Mouse (Mus musculus) liver, embryonic 16.5 days (tissue): ENCODE measurements around the gene Tbc1d5. TPM values are rescaled to one million over a fixed set of nuclear protein-coding genes. Genes with fewer than 3 reads are reported as not detected.

Experiments used
- ATAC-seq: fragments of 200-750 bp; cut with Nextera tagmentation; 2 replicates; pipeline ENCODE4 v1.8.0; 2017; ENCODE audit warnings: low read depth, mild to moderate bottlenecking, moderate number of reproducible peaks, moderate library complexity
- H3K27ac ChIP-seq: fragments of 300-500 bp; sonication (generic); 2 replicates; pipeline ENCODE4 v1.5.1; 2014; ENCODE audit warnings: mild to moderate bottlenecking, low read length
- H3K27me3 ChIP-seq: fragments of 300-500 bp; sonication (generic); 2 replicates; pipeline ENCODE4 v1.6.1; 2014; ENCODE audit warnings: low read depth, low read length, mixed read lengths; ENCODE audit not compliant: control insufficient read depth, insufficient read depth
- H3K36me3 ChIP-seq: fragments of 300-500 bp; sonication (generic); 2 replicates; pipeline ENCODE4 v1.6.1; 2014; ENCODE audit warnings: mild to moderate bottlenecking; ENCODE audit not compliant: control insufficient read depth, insufficient read depth
- H3K4me1 ChIP-seq: fragments of 300-500 bp; sonication (generic); 2 replicates; pipeline ENCODE4 v1.6.1; 2014; ENCODE audit warnings: low read depth, low read length, mixed read lengths; ENCODE audit not compliant: control insufficient read depth
- H3K4me2 ChIP-seq: fragments of 300-500 bp; sonication (generic); 2 replicates; pipeline ENCODE4 v1.6.1; 2014; ENCODE audit warnings: low read depth, low read length, mixed read lengths
- H3K4me3 ChIP-seq: fragments of 300-500 bp; sonication (generic); 2 replicates; pipeline ENCODE4 v1.5.1; 2014; ENCODE audit warnings: low read depth, mild to moderate bottlenecking, low read length
- H3K9ac ChIP-seq: fragments of 300-500 bp; sonication (generic); 2 replicates; pipeline ENCODE4 v1.6.1; 2014; ENCODE audit warnings: low read depth, low read length
- H3K9me3 ChIP-seq: fragments of 300-500 bp; sonication (generic); replicated peaks from 2 replicates; pipeline ENCODE4 v1.6.1; 2016; ENCODE audit warnings: low read length; ENCODE audit not compliant: control insufficient read depth
- WGBS: fragments of 180-500 bp; shearing (Covaris S2); extraction: QIAGEN DNeasy Blood & Tissue Kit; methylation state at CpG from one replicate; pipeline ENCODE4 v1.1.7; 2014; ENCODE audit not compliant: insufficient replicate concordance; 5-methylcytosine and 5-hydroxymethylcytosine counted together
- polyA plus RNA-seq: library from polyadenylated mRNA; unstranded; fragments of >200 nt; fragmentation: Nextera tagmentation; extraction: Ambion mirVana; gene quantifications from 2 replicates; pipeline ENCODE4 v1.2.1, GENCODE M21; 2015

Tbc1d5 gene
- polyA plus RNA-seq, 1 experiment from 2014 or later: 4.3 TPM

DNA sequence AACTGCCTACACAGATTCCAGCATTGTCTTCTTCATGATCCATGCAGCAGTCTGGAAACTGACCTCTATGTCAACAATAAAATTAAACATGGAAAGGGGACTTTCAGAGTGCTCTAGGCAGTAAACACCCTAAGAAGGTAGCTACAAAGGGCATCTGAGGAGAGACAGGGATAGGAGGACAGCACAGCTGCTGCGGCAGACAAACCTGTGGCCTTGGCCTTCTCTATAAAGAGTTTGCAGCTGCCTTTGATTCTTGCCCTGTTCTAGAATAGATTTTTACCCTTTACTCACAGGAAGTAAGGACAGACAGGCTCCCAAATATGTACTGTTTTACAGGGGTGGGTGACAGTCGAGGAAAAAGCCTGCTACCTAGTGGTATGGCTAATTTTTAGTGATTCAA, 440.7 kb downstream of the Tbc1d5 start:
- WGBS: 57% methylated on average over 2 of the region's 2 CpGs

DNA sequence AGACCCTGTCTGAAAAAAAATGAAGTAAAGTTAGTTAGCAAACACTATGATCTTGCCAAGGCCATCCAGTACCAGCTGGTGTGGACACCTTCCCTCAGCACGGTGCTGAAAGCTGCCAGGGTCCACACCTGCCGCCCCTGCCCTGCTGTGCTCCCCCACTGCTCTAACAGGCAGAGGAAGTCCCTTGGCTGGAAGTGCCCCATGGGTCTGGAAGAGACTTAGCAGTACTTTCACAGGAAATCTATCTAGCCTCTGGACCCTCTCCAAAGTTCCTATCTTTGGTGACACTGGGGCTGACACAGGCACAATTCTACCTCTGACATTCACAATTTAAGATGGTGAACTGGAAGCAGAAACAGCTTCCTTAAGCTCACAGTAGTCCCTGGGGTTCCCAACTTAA, 442.1 kb downstream of the Tbc1d5 start:
- 43% methylated on average over 2 of the region's 2 CpGs for WGBS

More for the DNA sequence above, 440.7 kb downstream of the Tbc1d5 start:
- Histone ChIP-seq H3K4me2 (no peak overlapping the region), H3K4me1 (peaks cover 3% of the 10 kb centered on the region; the same call in 1 of the 2 replicates), H3K9me3 (no peaks in the 10 kb centered on the region), H3K9ac (no peak overlapping the region), H3K36me3 (no peaks in the 10 kb centered on the region), H3K27ac (no peak overlapping the region), H3K4me3 (no peak overlapping the region), H3K27me3 (no peaks in the 10 kb centered on the region)
- ATAC-seq: no peak

DNA sequence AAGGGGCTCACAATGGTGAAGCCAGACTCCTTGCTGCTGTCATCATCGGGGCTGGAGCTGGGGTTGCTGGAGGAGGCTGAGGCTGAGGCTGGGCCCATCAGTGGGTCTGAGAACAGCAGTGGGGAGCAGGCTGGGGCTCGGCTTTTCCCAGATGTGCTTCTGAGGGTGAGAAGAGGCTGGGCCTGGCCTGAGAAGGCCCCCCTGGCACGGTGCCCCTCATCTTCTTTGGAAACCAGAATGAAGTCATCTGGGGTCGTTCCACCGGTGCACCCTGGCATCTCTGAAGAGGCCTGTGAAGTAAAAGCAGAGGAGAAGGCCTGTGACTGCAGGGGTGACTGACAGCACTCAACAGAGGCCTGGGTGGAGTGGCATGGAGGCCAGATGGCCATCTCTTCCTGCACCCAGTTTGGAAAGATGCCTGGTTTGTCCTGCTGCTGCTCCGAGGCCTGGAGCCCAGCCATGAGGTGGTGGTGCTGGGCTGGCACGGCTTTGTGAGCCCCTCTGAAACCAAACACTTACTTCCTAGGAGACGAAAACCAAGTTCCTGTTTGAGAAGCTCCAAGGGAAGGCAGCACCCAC, 443.1 kb downstream of the Tbc1d5 start:
- Histone ChIP-seq H3K4me3 (no peak overlapping the region), H3K9ac (no peak overlapping the region), H3K27me3 (no peaks in the 10 kb centered on the region), H3K27ac (no peak overlapping the region), H3K4me1 (peaks cover 3% of the 10 kb centered on the region; the same call in 1 of the 2 replicates), H3K9me3 (no peaks in the 10 kb centered on the region), H3K4me2 (no peak overlapping the region), H3K36me3 (no peaks in the 10 kb centered on the region)
- 50% methylated on average over 8 of the region's 8 CpGs for WGBS
- ATAC-seq: no peak

More for the DNA sequence above, 442.1 kb downstream of the Tbc1d5 start:
- no peak overlapping the region for H3K27ac ChIP-seq
- no peaks in the 10 kb centered on the region for H3K36me3 ChIP-seq
- ATAC-seq: no peak
- no peaks in the 10 kb centered on the region for H3K27me3 ChIP-seq
- H3K9me3 ChIP-seq: no peaks in the 10 kb centered on the region
- peaks cover 3% of the 10 kb centered on the region; the same call in 1 of the 2 replicates for H3K4me1 ChIP-seq
- H3K4me3 ChIP-seq: no peak overlapping the region
- no peak overlapping the region for H3K4me2 ChIP-seq
- no peak overlapping the region for H3K9ac ChIP-seq

DNA sequence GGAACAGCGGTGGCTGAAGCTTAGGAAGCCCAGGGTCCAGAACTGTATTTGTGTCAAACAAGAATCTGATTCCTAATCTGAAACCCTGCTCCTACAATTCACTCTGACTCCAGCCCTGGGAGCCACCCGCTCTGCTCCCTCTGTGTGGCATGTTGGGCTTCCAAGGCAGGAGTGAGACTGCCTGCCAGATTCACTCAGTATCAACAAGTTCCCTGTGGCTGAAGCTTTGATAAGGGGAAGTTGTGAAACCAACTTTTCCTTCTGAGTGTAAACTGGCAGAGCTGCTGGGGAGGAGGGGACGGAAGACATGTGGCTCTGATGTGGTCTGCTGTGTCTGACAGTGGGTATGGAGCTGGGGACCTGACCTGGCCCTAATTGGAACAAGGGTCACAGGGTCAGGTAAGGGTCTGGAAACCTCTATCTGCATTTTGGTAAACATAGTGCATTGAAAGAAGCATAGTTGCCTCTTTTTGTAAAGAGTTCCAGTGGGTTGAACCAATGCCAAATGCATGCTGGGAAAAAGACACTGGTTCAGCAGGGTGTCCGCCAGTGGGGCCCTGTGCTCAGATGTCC, 443.7 kb downstream of the Tbc1d5 start:
- Histone ChIP-seq H3K9me3 (no peaks in the 10 kb centered on the region), H3K4me2 (no peak overlapping the region), H3K4me3 (no peak overlapping the region), H3K36me3 (no peaks in the 10 kb centered on the region), H3K9ac (no peak overlapping the region), H3K4me1 (peaks cover 3% of the 10 kb centered on the region; the same call in 1 of the 2 replicates), H3K27ac (no peak overlapping the region), H3K27me3 (no peaks in the 10 kb centered on the region)
- 67% methylated on average over 4 of the region's 4 CpGs for WGBS
- ATAC-seq: peak; percentile 25; the same call in 1 of the 2 replicates

DNA sequence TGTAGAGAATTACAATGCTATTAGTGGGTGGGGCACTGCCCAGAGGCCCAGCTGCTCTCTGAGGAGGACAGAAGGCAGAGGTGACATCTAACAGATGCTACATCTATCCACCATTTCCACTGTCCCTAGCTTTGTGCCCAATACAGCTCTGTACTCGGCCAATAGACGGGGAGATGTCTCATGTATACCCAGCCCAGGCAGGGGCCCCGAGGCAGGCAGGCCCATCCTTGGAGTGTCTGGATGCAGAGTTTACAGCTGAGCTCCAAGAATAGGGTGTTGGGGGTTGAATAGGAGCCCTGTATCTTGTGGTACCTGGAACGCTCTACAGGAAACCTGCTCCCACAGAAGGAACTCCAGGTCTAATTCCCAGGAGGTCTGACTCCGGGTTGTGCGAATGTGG, 444.4 kb downstream of the Tbc1d5 start:
- Histone ChIP-seq H3K27me3 (no peaks in the 10 kb centered on the region), H3K36me3 (no peaks in the 10 kb centered on the region), H3K9me3 (no peaks in the 10 kb centered on the region), H3K4me1 (peaks cover 3% of the 10 kb centered on the region; the same call in 1 of the 2 replicates), H3K4me3 (no peak overlapping the region), H3K9ac (no peak overlapping the region), H3K27ac (no peak overlapping the region), H3K4me2 (no peak overlapping the region)
- no peak for ATAC-seq
- 72% methylated on average over 6 of the region's 6 CpGs for WGBS

DNA sequence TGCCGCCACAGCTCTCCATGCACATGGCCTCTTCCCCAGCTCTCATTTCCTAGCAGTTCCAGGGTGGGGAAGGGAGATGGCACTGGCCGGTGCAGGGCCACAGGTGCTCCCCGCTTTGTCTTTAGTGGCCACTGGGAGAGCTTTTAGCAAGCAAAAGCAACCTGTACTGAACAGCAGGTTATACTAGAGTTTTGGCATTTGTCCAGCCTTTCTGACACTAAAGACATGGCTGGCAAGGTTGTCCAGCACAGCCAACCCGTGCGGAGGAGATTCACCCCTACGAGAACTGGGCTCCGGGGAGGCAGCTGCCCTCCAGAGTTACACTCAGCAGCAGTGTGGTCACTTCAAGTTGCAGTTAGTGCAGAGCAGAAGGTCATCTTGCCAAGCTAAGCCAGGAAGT, 445.8 kb downstream of the Tbc1d5 start:
- Histone ChIP-seq H3K4me2 (no peak overlapping the region), H3K27me3 (no peaks in the 10 kb centered on the region), H3K9ac (no peak overlapping the region), H3K27ac (no peak overlapping the region), H3K9me3 (no peaks in the 10 kb centered on the region), H3K4me3 (no peak overlapping the region), H3K36me3 (no peaks in the 10 kb centered on the region), H3K4me1 (peaks cover 3% of the 10 kb centered on the region; the same call in 1 of the 2 replicates)
- no peak for ATAC-seq
- WGBS: 79% methylated on average over 7 of the region's 7 CpGs

DNA sequence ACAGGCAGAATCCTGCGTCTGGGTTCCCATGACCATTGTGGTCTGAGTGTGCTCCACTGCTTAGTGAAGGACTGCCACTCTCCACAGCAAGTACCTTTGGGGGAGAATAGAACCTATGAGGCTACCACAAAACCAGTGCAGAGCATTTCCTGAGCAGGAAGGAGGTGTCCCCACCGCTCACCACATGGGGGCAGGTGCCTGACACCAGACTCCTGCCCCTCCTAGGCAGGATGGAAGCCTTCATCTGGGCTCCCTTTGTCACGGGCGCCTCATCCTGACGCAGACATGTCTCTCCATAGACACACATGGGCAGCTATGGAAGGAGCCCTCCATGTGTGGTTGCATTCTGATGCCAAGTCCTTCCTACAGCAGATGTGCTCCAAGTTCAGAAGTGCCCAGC, 447.3 kb downstream of the Tbc1d5 start:
- no peaks in the 10 kb centered on the region for H3K9me3 ChIP-seq
- no peak overlapping the region for H3K27ac ChIP-seq
- H3K36me3 ChIP-seq: no peaks in the 10 kb centered on the region
- no peak for ATAC-seq
- WGBS: 62% methylated on average over 5 of the region's 5 CpGs
- no peaks in the 10 kb centered on the region for H3K27me3 ChIP-seq
- no peak overlapping the region for H3K4me2 ChIP-seq
- H3K4me1 ChIP-seq: peaks cover 3% of the 10 kb centered on the region; the same call in 1 of the 2 replicates
- no peak overlapping the region for H3K9ac ChIP-seq
- H3K4me3 ChIP-seq: no peak overlapping the region

DNA sequence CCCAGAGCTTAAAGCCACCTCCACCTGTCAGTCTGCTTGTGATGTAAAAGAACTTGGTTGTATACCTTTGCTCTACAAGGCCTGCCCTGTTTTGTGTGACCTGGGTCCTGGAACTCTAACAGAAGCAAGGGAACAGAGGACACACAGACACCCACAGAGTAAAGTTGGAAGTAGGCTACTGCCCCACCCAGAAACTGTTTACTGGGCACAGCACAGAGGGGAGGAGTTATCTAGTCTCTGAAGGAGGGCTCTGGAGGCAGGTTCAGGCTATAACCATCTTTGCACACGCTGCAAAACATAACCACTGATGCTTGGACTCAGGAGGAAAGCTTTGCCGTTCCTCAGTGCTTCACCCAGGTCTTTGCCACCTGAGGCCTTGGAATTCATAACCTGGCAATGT, 448.3 kb downstream of the Tbc1d5 start:
- H3K9ac ChIP-seq: no peak overlapping the region
- H3K4me1 ChIP-seq: peaks cover 3% of the 10 kb centered on the region; the same call in 1 of the 2 replicates
- H3K9me3 ChIP-seq: no peaks in the 10 kb centered on the region
- ATAC-seq: no peak
- no peak overlapping the region for H3K4me3 ChIP-seq
- H3K4me2 ChIP-seq: no peak overlapping the region
- WGBS: 55% methylated on average over 2 of the region's 2 CpGs
- H3K36me3 ChIP-seq: no peaks in the 10 kb centered on the region
- H3K27me3 ChIP-seq: no peaks in the 10 kb centered on the region
- no peak overlapping the region for H3K27ac ChIP-seq

DNA sequence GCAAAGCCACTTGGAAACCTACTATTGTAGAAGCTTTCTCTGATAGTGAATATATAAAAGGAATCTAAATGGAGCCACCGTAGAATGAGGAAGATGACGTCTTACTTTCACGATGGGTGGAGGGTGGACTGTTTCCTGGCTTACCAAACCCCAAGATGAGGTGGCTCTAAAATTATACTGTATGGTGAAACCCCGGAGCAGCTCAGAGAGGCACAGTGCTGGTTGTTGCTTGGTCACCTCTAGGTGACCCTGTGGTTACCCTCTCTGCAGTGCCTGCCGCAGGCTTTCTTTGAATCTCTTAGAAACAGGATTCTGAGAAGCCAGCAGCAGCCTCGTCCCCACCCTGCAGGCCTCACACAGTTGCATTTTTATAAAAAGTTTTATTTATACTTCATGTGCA, 449.6 kb downstream of the Tbc1d5 start:
- no peak overlapping the region for H3K27ac ChIP-seq
- H3K4me2 ChIP-seq: no peak overlapping the region
- no peaks in the 10 kb centered on the region for H3K27me3 ChIP-seq
- no peak overlapping the region for H3K9ac ChIP-seq
- 26% methylated on average over 6 of the region's 6 CpGs for WGBS
- no peaks in the 10 kb centered on the region for H3K4me1 ChIP-seq
- no peaks in the 10 kb centered on the region for H3K9me3 ChIP-seq
- no peak for ATAC-seq
- no peak overlapping the region for H3K4me3 ChIP-seq
- H3K36me3 ChIP-seq: no peaks in the 10 kb centered on the region
